Mouse (Mus musculus) lung, postnatal 0 days (tissue): ENCODE data around the gene Pitpnc1.

Experiments used
- CTCF ChIP-seq: IDR thresholded peaks from 2 replicates; pipeline ENCODE4 v1.5.1; 2016; ENCODE audit warnings: antibody characterized with exemption, mild to moderate bottlenecking
- EP300 ChIP-seq: IDR thresholded peaks from 2 replicates; pipeline ENCODE4 v1.6.1; 2016; ENCODE audit warnings: antibody characterized with exemption, mild to moderate bottlenecking, control low read depth

- TF ChIP-seq CTCF (no peak), EP300 (no peak)
Measured at GRCm38 (mm10) chr11:107415901-107416560, 54.5 kb downstream of the Pitpnc1 start.
